Mouse (Mus musculus) G1E (cell line): ENCODE results near the gene Gpr68. TPM values are rescaled to one million over a fixed set of nuclear protein-coding genes. Genes with fewer than 3 reads are reported as not detected.

Source experiments
- ATAC-seq: 2 replicates; pipeline ENCODE4 v1.8.0; 2016; ENCODE audit warnings: mild to moderate bottlenecking; ENCODE audit not compliant: insufficient number of reproducible peaks, poor library complexity, low FRiP score, severe bottlenecking; ENCODE audit errors: extremely low read depth
- DNase-seq: peaks from one replicate; pipeline ENCODE4 v3.0.0; 2012; ENCODE audit warnings: low spot score
- H3K27me3 ChIP-seq: 2 replicates; pipeline ENCODE4 v1.6.1; 2012; ENCODE audit warnings: mild to moderate bottlenecking, low read length, inconsistent platforms; ENCODE audit not compliant: insufficient read depth
- H3K36me3 ChIP-seq: replicated peaks from 2 replicates; pipeline ENCODE3; 2012; ENCODE audit warnings: mild to moderate bottlenecking, inconsistent platforms
- H3K4me1 ChIP-seq: 2 replicates; pipeline ENCODE4 v1.6.1; 2012; ENCODE audit warnings: low read depth, low read length, inconsistent platforms, mixed read lengths; ENCODE audit not compliant: insufficient read depth
- H3K4me3 ChIP-seq: 2 replicates; pipeline ENCODE4 v1.5.1; 2012; ENCODE audit warnings: low read depth, mild to moderate bottlenecking, inconsistent platforms, low read length, moderate library complexity, mixed read lengths
- H3K9me3 ChIP-seq: replicated peaks from 2 replicates; pipeline ENCODE4 v1.6.1; 2012; ENCODE audit warnings: inconsistent platforms
- CTCF ChIP-seq: IDR thresholded peaks from 2 replicates; pipeline ENCODE4 v1.5.1; 2012; ENCODE audit warnings: low read depth, low read length, inconsistent platforms, mixed read lengths
- GATA1 ChIP-seq: IDR thresholded peaks from 2 replicates; pipeline ENCODE4 v1.6.1; 2012; ENCODE audit warnings: borderline replicate concordance, low read length, inconsistent platforms, mixed read lengths
- GATA2 ChIP-seq: IDR thresholded peaks from 2 replicates; pipeline ENCODE4 v1.6.1; 2012; ENCODE audit warnings: low read depth, low read length, inconsistent platforms, borderline replicate concordance
- POLR2AphosphoS5 ChIP-seq: IDR thresholded peaks from 2 replicates; pipeline ENCODE4 v1.6.1; 2012; ENCODE audit warnings: low read depth, low read length, inconsistent platforms; ENCODE audit not compliant: insufficient replicate concordance
- TAL1 ChIP-seq: conservative IDR thresholded peaks from 2 replicates; pipeline ENCODE4 v1.6.1; 2012; ENCODE audit warnings: low read depth, low read length, inconsistent platforms, mixed read lengths
- polyA plus RNA-seq: library from polyadenylated mRNA; stranded (reverse); fragments of >175 nt; gene quantifications from 2 replicates; pipeline ENCODE4 v1.2.3, GENCODE M21; 2012
- total RNA-seq, 2 experiments: library from RNA; stranded (forward) in 1 of 2; stranded (reverse) in 1 of 2; fragments of 200-1000 nt in 1 of 2; fragments of >200 nt in 1 of 2; fragmentation: Nextera tagmentation in 1 of 2; gene quantifications; 2 replicates each; pipeline ENCODE4 v1.2.3; 2014 to 2017

Gene Gpr68
- not detected in 2 replicates for total RNA-seq (2014; fragmentation: Nextera tagmentation)
- 0.11 and 0.17 TPM in 2 replicates for total RNA-seq (2017)
- polyA plus RNA-seq = not detected in 2 replicates

GRCm38 (mm10) chr12:100907598-100908297 lies at the start of gene Gpr68:
Gpr68 (minus strand) TSS chr12:100908198.
- Histone ChIP-seq H3K36me3 (peaks cover 23% of the 10 kb centered on the region), H3K27me3 (peaks cover 28% of the 10 kb centered on the region), H3K9me3 (no peaks in the 10 kb centered on the region), H3K4me1 (no peaks in the 10 kb centered on the region), H3K4me3 (no peak within 1 kb of the TSS)
- DNase-seq = no peak
- TF ChIP-seq POLR2AphosphoS5 = no peak
- TF ChIP-seq GATA1 = no peak
- no peak for TF ChIP-seq GATA2
- TF ChIP-seq TAL1 = no peak
- no peak for TF ChIP-seq CTCF
- no peak for ATAC-seq

- no peak for ATAC-seq
- peaks cover 60% of the 10 kb centered on the region for H3K4me1 ChIP-seq
- DNase-seq = no peak
- no peaks in the 10 kb centered on the region for H3K27me3 ChIP-seq
- no peak for TF ChIP-seq TAL1
- TF ChIP-seq POLR2AphosphoS5 = no peak
- TF ChIP-seq GATA2 = no peak
- no peak for TF ChIP-seq GATA1
- TF ChIP-seq CTCF = no peak
- H3K9me3 ChIP-seq = no peaks in the 10 kb centered on the region
- peaks cover 96% of the 10 kb centered on the region for H3K36me3 ChIP-seq
- H3K4me3 ChIP-seq = no peak overlapping the region
These were observed 49.3 kb upstream of the Gpr68 start for GRCm38 (mm10) chr12:100957257-100957656.

- Histone ChIP-seq H3K27me3 (no peaks in the 10 kb centered on the region), H3K36me3 (peaks cover 95% of the 10 kb centered on the region), H3K9me3 (no peaks in the 10 kb centered on the region), H3K4me1 (peaks cover 62% of the 10 kb centered on the region), H3K4me3 (no peak overlapping the region)
- no peak for DNase-seq
- TF ChIP-seq POLR2AphosphoS5 (no peak), GATA1 (no peak), GATA2 (no peak), TAL1 (no peak), CTCF (no peak)
- no peak for ATAC-seq
These were observed 48.8 kb upstream of the Gpr68 start for GRCm38 (mm10) chr12:100956825-100957224.

GRCm38 (mm10) chr12:100956028-100956427 lies 48.0 kb upstream of the Gpr68 start:
- peak; percentile 33 for DNase-seq
- ATAC-seq = no peak
- Histone ChIP-seq H3K4me3 (no peak overlapping the region), H3K36me3 (peaks cover 97% of the 10 kb centered on the region), H3K9me3 (no peaks in the 10 kb centered on the region), H3K4me1 (peaks cover 58% of the 10 kb centered on the region), H3K27me3 (no peaks in the 10 kb centered on the region)
- no peak for TF ChIP-seq CTCF
- TF ChIP-seq TAL1 = peak; percentile 25; the same call in 1 of the 2 replicates

GRCm38 (mm10) chr12:100953926-100954325 lies 45.9 kb upstream of the Gpr68 start:
- H3K36me3 ChIP-seq = peaks cover 97% of the 10 kb centered on the region
- ATAC-seq (no peak), DNase-seq (no peak)
- no peaks in the 10 kb centered on the region for H3K27me3 ChIP-seq
- TF ChIP-seq POLR2AphosphoS5 (no peak), TAL1 (no peak), CTCF (no peak), GATA1 (no peak), GATA2 (no peak)
- no peak overlapping the region for H3K4me3 ChIP-seq
- H3K4me1 ChIP-seq = peaks cover 48% of the 10 kb centered on the region
- H3K9me3 ChIP-seq = no peaks in the 10 kb centered on the region

GRCm38 (mm10) chr12:100952193-100952931 lies 44.4 kb upstream of the Gpr68 start:
- peak; percentile 73 for ATAC-seq
- Histone ChIP-seq H3K9me3 (no peaks in the 10 kb centered on the region), H3K27me3 (no peaks in the 10 kb centered on the region), H3K4me3 (no peak overlapping the region), H3K4me1 (peaks cover 35% of the 10 kb centered on the region), H3K36me3 (peaks cover 97% of the 10 kb centered on the region)
- DNase-seq = peak; percentile 91
- peak; percentile 78 for TF ChIP-seq CTCF
- TF ChIP-seq TAL1 = no peak
- no peak for TF ChIP-seq POLR2AphosphoS5
- TF ChIP-seq GATA2 = no peak

GRCm38 (mm10) chr12:100949146-100949545 lies 41.1 kb upstream of the Gpr68 start:
- H3K4me3 ChIP-seq = no peak overlapping the region
- no peak for ATAC-seq
- peaks cover 97% of the 10 kb centered on the region for H3K36me3 ChIP-seq
- DNase-seq = no peak
- peaks cover 10% of the 10 kb centered on the region for H3K4me1 ChIP-seq
- no peaks in the 10 kb centered on the region for H3K27me3 ChIP-seq
- no peak for TF ChIP-seq CTCF
- no peak for TF ChIP-seq GATA1
- H3K9me3 ChIP-seq = no peaks in the 10 kb centered on the region
